Mouse (Mus musculus): ENCODE measurements around the gene Rps23.

GRCm38 (mm10) chr13:90968940-90969339 lies 46.2 kb downstream of the Rps23 start:
- TF ChIP-seq CTCF (IDR thresholded peaks at IDR 0.05; ENCODE audit: control insufficient read depth, insufficient read depth, insufficient replicate concordance, low read depth, low read length) (no peak), POLR2A (IDR thresholded peaks at IDR 0.05; ENCODE audit: control insufficient read depth, low read depth, low read length) (no peak)
